Mouse (Mus musculus): ENCODE measurements around the gene Iah1.

The Iah1 gene

GRCm38 (mm10) chr12:21364624-21365435 is 48.6 kb downstream of the Iah1 start:
- CTCF ChIA-PET, result interaction anchor here (1.0 kb wide), 1 partner anchor 36 kb away, joined by 3 read pairs; no protein-coding TSS in a partner anchor

GRCm38 (mm10) chr12:21368376-21369086 is 52.3 kb downstream of the Iah1 start:
- CTCF ChIA-PET, result no interaction called here

- CTCF ChIA-PET, result no interaction called here
Observed at GRCm38 (mm10) chr12:21369087-21369410, 52.9 kb downstream of the Iah1 start.

GRCm38 (mm10) chr12:21370035-21370611 is 53.9 kb downstream of the Iah1 start:
- CTCF ChIA-PET, result no interaction called here

- CTCF ChIA-PET, result interaction anchor here (0.6 to 0.9 kb wide), 3 partner anchors 12 to 41 kb away, joined by 3 to 4 read pairs (median 3); no protein-coding TSS in a partner anchor
Observed at GRCm38 (mm10) chr12:21373100-21373819, 57.1 kb downstream of the Iah1 start, which contains the start of gene Adam17. Adam17 (minus strand) TSS chr12:21373632.

All from spleen, embryonic (tissue).